Mouse (Mus musculus) heart, embryonic 14.5 days (tissue): ENCODE results near the gene Ccng1. TPM values are rescaled to one million over a fixed set of nuclear protein-coding genes. Genes with fewer than 3 reads are reported as not detected.
"Not testable (repeated sequence)": the region's sequence is repeated elsewhere in the genome, so short reads cannot be mapped to it uniquely, and the experiment has no call there.

ENCODE experiments used
- ATAC-seq: fragments of 200-750 bp; cut with Nextera tagmentation; 2 replicates; pipeline ENCODE4 v1.8.0; 2017; ENCODE audit warnings: low read depth, moderate TSS enrichment; ENCODE audit not compliant: insufficient number of reproducible peaks, insufficient read depth, low FRiP score
- H3K27ac ChIP-seq, 2 experiments: fragments of 200-500 bp in 1 of 2; fragments of 300-500 bp in 1 of 2; sonication (generic) in 1 of 2; replicated peaks in 1 of 2; 2 replicates each; pipeline ENCODE4 v1.5.1; 2012 to 2014; ENCODE audit warnings: low read depth in 2 of 2, low read length in 2 of 2, control low read depth in 1 of 2, mild to moderate bottlenecking in 1 of 2, mixed read lengths in 1 of 2; ENCODE audit not compliant: control insufficient read depth in 1 of 2, insufficient read depth in 1 of 2
- H3K27me3 ChIP-seq: fragments of 300-500 bp; sonication (generic); 2 replicates; pipeline ENCODE4 v1.6.1; 2014; ENCODE audit warnings: mild to moderate bottlenecking, low read length, control low read depth; ENCODE audit not compliant: control insufficient read depth, insufficient read depth
- H3K36me3 ChIP-seq: fragments of 300-500 bp; sonication (generic); 2 replicates; pipeline ENCODE4 v1.6.1; 2014; ENCODE audit warnings: mild to moderate bottlenecking, control low read depth, low read length, mixed read lengths; ENCODE audit not compliant: control insufficient read depth, insufficient read depth
- H3K4me1 ChIP-seq, 2 experiments: fragments of 200-500 bp in 1 of 2; fragments of 300-500 bp in 1 of 2; sonication (generic) in 1 of 2; 2 replicates each; pipeline ENCODE4 v1.6.1; 2012 to 2014; ENCODE audit warnings: low read length in 2 of 2, control low read depth in 1 of 2, mixed read lengths in 1 of 2; ENCODE audit not compliant: control insufficient read depth in 2 of 2, insufficient read depth in 2 of 2
- H3K4me2 ChIP-seq: fragments of 300-500 bp; sonication (generic); 2 replicates; pipeline ENCODE4 v1.6.1; 2014; ENCODE audit warnings: mild to moderate bottlenecking, low read length
- H3K4me3 ChIP-seq, 2 experiments: fragments of 200-500 bp in 1 of 2; fragments of 300-500 bp in 1 of 2; sonication (generic) in 1 of 2; 2 replicates each; pipeline ENCODE4 v1.5.1; 2012 to 2014; ENCODE audit warnings: low read length in 2 of 2, mild to moderate bottlenecking in 2 of 2, control low read depth in 1 of 2, low read depth in 1 of 2, moderate library complexity in 1 of 2; ENCODE audit not compliant: control insufficient read depth in 1 of 2, insufficient read depth in 1 of 2
- H3K9ac ChIP-seq: fragments of 300-500 bp; sonication (generic); 2 replicates; pipeline ENCODE4 v1.6.1; 2014; ENCODE audit warnings: mild to moderate bottlenecking, low read length
- H3K9me3 ChIP-seq: fragments of 300-500 bp; sonication (generic); 2 replicates; pipeline ENCODE4 v1.6.1; 2016; ENCODE audit warnings: low read length, control low read depth; ENCODE audit not compliant: control insufficient read depth
- WGBS: fragments of 180-500 bp; shearing (Covaris S2); extraction: QIAGEN DNeasy Blood & Tissue Kit; methylation state at CpG from one replicate; pipeline ENCODE4 v1.1.7; 2014; 5-methylcytosine and 5-hydroxymethylcytosine counted together
- polyA plus RNA-seq: library from polyadenylated mRNA; unstranded; fragments of >200 nt; fragmentation: Nextera tagmentation; extraction: Ambion mirVana; gene quantifications from 2 replicates; pipeline ENCODE4 v1.2.1, GENCODE M21; 2014

The Ccng1 gene
- polyA plus RNA-seq, 1 experiment from 2014 or later: 161 TPM

- Histone ChIP-seq H3K4me3 (peak overlapping the region; percentile 82 to 86), H3K27me3 (no peaks in the 10 kb centered on the region), H3K27ac (peak overlapping the region; percentile 37 to 44; a peak in 3 of 4 replicates), H3K4me2 (peak overlapping the region; percentile 91), H3K9ac (peak overlapping the region; percentile 79), H3K4me1 (peaks cover 5 to 27% of the 10 kb centered on the region in 2 experiments; a peak in 3 of 4 replicates), H3K9me3 (no peaks in the 10 kb centered on the region), H3K36me3 (peaks cover 33% of the 10 kb centered on the region)
- 2% methylated on average over 14 of the region's 14 CpGs for WGBS
- ATAC-seq: 0 out of 2 replicates have a peak, but pooled peaks have one; percentile 8
Observed at GRCm38 (mm10) chr11:40732997-40733338, 22.1 kb downstream of the Ccng1 start.

GRCm38 (mm10) chr11:40718324-40718723 lies 36.8 kb downstream of the Ccng1 start:
- Histone ChIP-seq H3K27me3 (no peaks in the 10 kb centered on the region), H3K4me2 (no peak overlapping the region), H3K9me3 (no peaks in the 10 kb centered on the region), H3K4me1 (no peaks in the 10 kb centered on the region), H3K27ac (no peak overlapping the region), H3K4me3 (no peak overlapping the region), H3K36me3 (peaks cover 97% of the 10 kb centered on the region), H3K9ac (no peak overlapping the region)
- ATAC-seq: no peak

DNA sequence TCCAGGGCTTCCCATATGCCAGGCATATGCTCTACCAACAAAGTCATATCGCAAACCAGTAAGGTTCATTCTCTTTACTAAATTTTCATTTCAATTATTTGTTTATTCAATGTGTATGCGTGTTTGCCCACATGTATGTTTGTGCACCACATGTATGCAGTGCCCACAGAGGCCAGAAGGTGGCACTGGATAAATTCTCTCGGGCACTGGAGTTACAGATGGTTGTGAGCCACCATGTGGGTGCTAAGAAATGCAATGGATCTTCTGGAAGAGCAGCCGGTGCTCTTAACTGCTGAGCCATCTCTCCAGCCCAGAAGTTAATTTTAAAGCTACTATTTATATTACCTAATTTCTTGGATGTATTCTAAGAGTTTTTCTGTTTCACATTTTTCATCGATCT lies 39.6 kb downstream of the Ccng1 start:
- no peak for ATAC-seq
- 95% methylated on average over 5 of the region's 5 CpGs for WGBS
- H3K9ac ChIP-seq: no peak overlapping the region

GRCm38 (mm10) chr11:40713858-40714257 lies 41.3 kb downstream of the Ccng1 start:
- Histone ChIP-seq H3K4me2 (no peak overlapping the region), H3K4me3 (no peak overlapping the region), H3K36me3 (peaks cover 96% of the 10 kb centered on the region), H3K4me1 (no peaks in the 10 kb centered on the region), H3K27ac (no peak overlapping the region), H3K9me3 (no peaks in the 10 kb centered on the region), H3K27me3 (no peaks in the 10 kb centered on the region), H3K9ac (no peak overlapping the region)
- WGBS: 82% methylated on average over 8 of the region's 8 CpGs
- ATAC-seq: no peak

More for the DNA sequence above, 39.6 kb downstream of the Ccng1 start:
- peaks cover 96% of the 10 kb centered on the region for H3K36me3 ChIP-seq
- H3K4me1 ChIP-seq: no peaks in the 10 kb centered on the region
- H3K4me2 ChIP-seq: no peak overlapping the region
- no peak overlapping the region for H3K4me3 ChIP-seq
- H3K27me3 ChIP-seq: no peaks in the 10 kb centered on the region
- no peaks in the 10 kb centered on the region for H3K9me3 ChIP-seq
- H3K27ac ChIP-seq: no peak overlapping the region

DNA sequence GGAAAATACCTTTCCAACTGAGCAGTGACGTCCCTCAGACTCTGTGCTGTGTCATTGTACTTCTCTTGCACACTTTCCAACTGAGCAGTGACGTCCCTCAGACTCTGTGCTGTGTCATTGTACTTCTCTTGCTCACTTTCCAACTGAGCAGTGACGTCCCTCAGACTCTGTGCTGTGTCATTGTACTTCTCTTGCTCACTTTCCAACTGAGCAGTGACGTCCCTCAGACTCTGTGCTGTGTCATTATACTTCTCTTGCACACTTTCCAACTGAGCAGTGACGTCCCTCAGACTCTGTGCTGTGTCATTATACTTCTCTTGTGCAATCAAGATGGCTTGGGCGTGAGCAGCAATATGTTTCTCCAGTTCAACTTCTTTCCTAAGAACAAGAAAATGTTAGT lies 45.2 kb downstream of the Ccng1 start:
- H3K9ac ChIP-seq, H3K9me3 ChIP-seq, H3K27me3 ChIP-seq, ATAC-seq, H3K4me2 ChIP-seq, H3K4me1 ChIP-seq, H3K27ac ChIP-seq, H3K4me3 ChIP-seq: not testable (repeated sequence)
- 86% methylated on average over 6 of the region's 6 CpGs for WGBS
- peaks cover 95% of the 10 kb centered on the region for H3K36me3 ChIP-seq

Other genes with a start within 250 kb of the Ccng1 start
- gene Mat2b, start 60.1 kb downstream of the Ccng1 start, polyA plus RNA-seq: 131 and 132 TPM in 2 replicates
- gene Hmmr, start 21.9 kb downstream of the Ccng1 start, polyA plus RNA-seq: 47.3 and 56.8 TPM in 2 replicates
- gene Nudcd2, start 21.6 kb downstream of the Ccng1 start, polyA plus RNA-seq: 88.9 and 97.1 TPM in 2 replicates